Mouse (Mus musculus): ENCODE data around the gene Noxo1. TPM values are rescaled to one million over a fixed set of nuclear protein-coding genes. Genes with fewer than 3 reads are reported as not detected.
A peak's percentile ranks its signal among the peaks of the same experiment; 100 is the strongest.
"Not testable (repeated sequence)": the region's sequence is repeated elsewhere in the genome, so short reads cannot be mapped to it uniquely, and the experiment has no call there.

Noxo1 gene
- polyA plus RNA-seq, 1 experiment, result 0.02 TPM

DNA sequence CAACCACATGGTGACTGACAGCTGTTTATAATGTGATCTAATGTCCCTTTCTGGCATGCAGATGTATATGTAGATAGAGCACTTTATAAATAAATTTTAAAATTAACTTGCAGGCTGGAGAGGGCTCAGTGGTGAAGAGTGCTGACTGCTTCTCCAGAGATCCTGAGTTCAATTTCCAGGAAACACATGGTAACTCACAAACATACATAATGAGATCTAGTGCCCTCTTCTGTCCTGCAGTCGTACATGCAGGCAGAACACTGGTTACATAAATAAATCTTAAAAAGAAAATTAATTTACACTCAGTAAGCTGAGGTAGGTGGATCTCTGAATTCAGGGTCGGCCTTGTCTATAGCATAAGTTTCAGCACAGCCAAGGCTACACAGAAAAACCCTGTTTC, 12.6 kb downstream of the Noxo1 start:
- Histone ChIP-seq H3K36me3 (ENCODE audit: control insufficient read depth) (peaks cover 24% of the 10 kb centered on the region), H3K4me3 (replicated peaks) (peak overlapping the region; percentile 29), H3K9me3 (ENCODE audit: control insufficient read depth, low read length) (no peaks in the 10 kb centered on the region), H3K27me3 (ENCODE audit: control insufficient read depth) (no peaks in the 10 kb centered on the region), H3K4me1 (ENCODE audit: control insufficient read depth) (peaks cover 26% of the 10 kb centered on the region)
- no peak for TF ChIP-seq TAL1 (IDR thresholded peaks at IDR 0.05; ENCODE audit: low read length)
- no peak for TF ChIP-seq GATA1 (IDR thresholded peaks at IDR 0.05; ENCODE audit: low read length)

- TF ChIP-seq TAL1 (IDR thresholded peaks at IDR 0.05; ENCODE audit: low read length) (no peak), GATA1 (IDR thresholded peaks at IDR 0.05; ENCODE audit: low read length) (no peak)
- peaks cover 19% of the 10 kb centered on the region for H3K4me1 ChIP-seq (ENCODE audit: control insufficient read depth)
- H3K36me3 ChIP-seq (ENCODE audit: control insufficient read depth), result peaks cover 30% of the 10 kb centered on the region
- H3K27me3 ChIP-seq (ENCODE audit: control insufficient read depth), result no peaks in the 10 kb centered on the region
- H3K9me3 ChIP-seq (ENCODE audit: control insufficient read depth, low read length), result no peaks in the 10 kb centered on the region
- H3K4me3 ChIP-seq (replicated peaks), result no peak overlapping the region
These were observed 19.5 kb downstream of the Noxo1 start for GRCm38 (mm10) chr17:24715556-24715955.

DNA sequence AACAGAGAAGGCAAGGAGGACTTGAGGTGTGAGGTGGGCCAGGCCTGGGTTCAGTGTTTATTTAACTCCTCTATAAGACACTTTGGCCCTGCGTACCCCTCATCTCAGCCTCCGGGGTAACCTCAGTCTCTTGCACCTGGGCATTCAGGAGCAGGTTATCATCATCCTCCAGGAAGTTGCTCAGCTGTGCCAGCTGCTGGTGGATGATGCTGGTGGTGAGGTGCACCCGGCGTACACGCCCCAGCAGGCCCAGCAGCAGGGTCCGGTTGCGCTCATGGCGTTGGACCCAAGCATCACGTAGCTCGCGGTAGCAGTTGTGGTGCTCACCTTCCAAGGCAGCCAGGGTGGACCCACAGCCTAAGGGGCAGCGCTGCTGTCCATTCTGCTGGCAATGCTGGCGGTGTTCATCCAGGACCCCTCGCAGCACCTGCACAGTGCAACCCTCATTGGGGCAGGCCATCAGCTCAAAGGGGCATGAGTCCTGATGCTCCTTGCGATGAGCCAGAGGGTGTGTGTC, 20.2 kb downstream of the Noxo1 start:
- Histone ChIP-seq H3K9me3 (ENCODE audit: control insufficient read depth, low read length) (no peaks in the 10 kb centered on the region), H3K36me3 (ENCODE audit: control insufficient read depth) (peaks cover 35% of the 10 kb centered on the region), H3K27me3 (ENCODE audit: control insufficient read depth) (no peaks in the 10 kb centered on the region), H3K4me1 (ENCODE audit: control insufficient read depth) (peaks cover 24% of the 10 kb centered on the region), H3K4me3 (replicated peaks) (no peak overlapping the region)
- TF ChIP-seq TAL1 (IDR thresholded peaks at IDR 0.05; ENCODE audit: low read length) (no peak), GATA1 (IDR thresholded peaks at IDR 0.05; ENCODE audit: low read length) (no peak)

GRCm38 (mm10) chr17:24717943-24718342, 21.9 kb downstream of the Noxo1 start, which contains the start of the genes Rnf151 and Rps2:
Rnf151 (minus strand) TSS chr17:24718063.
Rps2 (plus strand) TSS chr17:24718116.
- no peaks in the 10 kb centered on the region for H3K9me3 ChIP-seq (ENCODE audit: control insufficient read depth, low read length)
- peak within 1 kb of the TSS; percentile 85 for H3K4me3 ChIP-seq (replicated peaks)
- H3K36me3 ChIP-seq (ENCODE audit: control insufficient read depth), result peaks cover 51% of the 10 kb centered on the region
- H3K27me3 ChIP-seq (ENCODE audit: control insufficient read depth), result no peaks in the 10 kb centered on the region
- TF ChIP-seq GATA1 (IDR thresholded peaks at IDR 0.05; ENCODE audit: low read length) (no peak), TAL1 (IDR thresholded peaks at IDR 0.05; ENCODE audit: low read length) (no peak)
- peaks cover 40% of the 10 kb centered on the region for H3K4me1 ChIP-seq (ENCODE audit: control insufficient read depth)

DNA sequence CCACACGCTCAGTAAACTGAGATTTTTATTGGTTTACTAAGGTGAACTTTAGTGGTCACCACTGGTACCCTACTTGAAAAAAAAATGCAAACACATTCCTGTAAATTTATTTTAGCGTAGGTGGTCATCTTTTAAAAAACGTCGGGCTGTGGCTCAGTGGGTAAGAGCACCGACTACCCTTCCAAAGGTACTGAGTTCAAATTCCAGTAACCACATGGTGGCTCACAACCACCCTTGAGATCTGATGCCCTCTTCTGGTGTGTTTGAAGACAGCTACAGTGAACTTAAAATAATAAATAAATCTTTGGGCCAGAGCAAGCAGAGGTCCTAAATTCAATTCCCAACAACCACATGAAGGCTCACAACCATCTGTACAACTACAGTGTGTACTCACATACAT, 22.9 kb downstream of the Noxo1 start:
- not testable (repeated sequence) for H3K27me3 ChIP-seq (ENCODE audit: control insufficient read depth); H3K9me3 ChIP-seq (ENCODE audit: control insufficient read depth, low read length)
- peaks cover 49% of the 10 kb centered on the region for H3K4me1 ChIP-seq (ENCODE audit: control insufficient read depth)
- peak overlapping the region; percentile 85 for H3K4me3 ChIP-seq (replicated peaks)
- peaks cover 51% of the 10 kb centered on the region for H3K36me3 ChIP-seq (ENCODE audit: control insufficient read depth)

DNA sequence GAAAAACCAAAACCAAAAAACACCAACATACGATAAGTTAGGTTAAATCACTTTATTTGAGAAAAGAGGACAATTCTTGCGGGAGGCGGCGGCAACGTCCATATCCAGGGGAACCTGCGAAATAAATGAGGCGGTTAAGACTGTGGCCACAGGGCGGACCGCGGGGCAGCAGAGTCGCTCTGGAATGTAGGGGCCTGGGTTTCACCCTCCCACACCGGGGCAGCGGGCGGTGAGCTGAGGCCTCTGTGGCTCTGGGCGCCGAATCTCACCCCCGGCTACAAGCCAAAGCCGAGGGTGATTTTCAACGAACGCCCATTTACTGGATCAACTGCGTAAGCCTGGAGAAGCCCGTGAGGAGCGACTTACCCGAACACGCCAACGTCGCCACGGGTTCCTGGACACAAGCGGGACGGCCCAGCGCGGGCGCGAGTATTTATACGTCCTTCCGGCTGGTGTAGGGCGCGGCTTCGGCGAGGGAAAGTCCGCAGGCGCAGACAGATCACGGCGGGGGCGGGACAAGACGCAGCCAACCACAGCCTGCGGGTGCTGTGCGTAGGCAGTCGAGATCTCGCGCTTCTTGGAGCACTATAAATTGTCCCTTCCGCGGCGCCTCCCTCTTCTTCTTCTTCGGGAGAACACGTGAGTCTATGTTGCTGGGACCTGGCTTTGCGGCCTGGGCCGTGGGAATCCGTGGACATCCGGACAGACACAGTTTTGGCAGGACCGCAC, 23.6 kb downstream of the Noxo1 start:
- Histone ChIP-seq H3K4me1 (ENCODE audit: control insufficient read depth) (peaks cover 53% of the 10 kb centered on the region), H3K27me3 (ENCODE audit: control insufficient read depth) (no peaks in the 10 kb centered on the region), H3K4me3 (replicated peaks) (peak overlapping the region; percentile 85), H3K36me3 (ENCODE audit: control insufficient read depth) (peaks cover 51% of the 10 kb centered on the region), H3K9me3 (ENCODE audit: control insufficient read depth, low read length) (no peaks in the 10 kb centered on the region)
- TF ChIP-seq TAL1 (IDR thresholded peaks at IDR 0.05; ENCODE audit: low read length), result no peak
- no peak for TF ChIP-seq GATA1 (IDR thresholded peaks at IDR 0.05; ENCODE audit: low read length)

DNA sequence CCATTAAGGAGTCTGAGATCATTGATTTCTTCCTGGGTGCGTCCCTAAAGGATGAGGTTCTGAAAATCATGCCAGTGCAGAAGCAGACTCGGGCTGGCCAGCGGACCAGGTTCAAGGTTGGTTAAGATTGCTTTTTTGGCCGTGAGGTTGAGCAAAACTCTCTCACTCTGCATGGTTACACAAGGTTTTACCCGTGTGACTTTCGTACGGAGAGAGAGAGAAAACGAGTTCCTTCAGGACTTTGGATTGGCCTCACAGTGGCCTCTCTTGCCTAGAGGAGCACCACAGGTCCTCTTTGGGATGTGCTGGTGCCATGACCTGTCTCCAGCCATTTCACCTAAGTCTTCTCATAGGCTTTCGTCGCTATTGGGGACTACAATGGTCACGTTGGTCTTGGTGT, 24.6 kb downstream of the Noxo1 start:
- Histone ChIP-seq H3K4me1 (ENCODE audit: control insufficient read depth) (peaks cover 56% of the 10 kb centered on the region), H3K36me3 (ENCODE audit: control insufficient read depth) (peaks cover 47% of the 10 kb centered on the region), H3K4me3 (replicated peaks) (peak overlapping the region; percentile 85)
- not testable (repeated sequence) for H3K27me3 ChIP-seq (ENCODE audit: control insufficient read depth); H3K9me3 ChIP-seq (ENCODE audit: control insufficient read depth, low read length)

DNA sequence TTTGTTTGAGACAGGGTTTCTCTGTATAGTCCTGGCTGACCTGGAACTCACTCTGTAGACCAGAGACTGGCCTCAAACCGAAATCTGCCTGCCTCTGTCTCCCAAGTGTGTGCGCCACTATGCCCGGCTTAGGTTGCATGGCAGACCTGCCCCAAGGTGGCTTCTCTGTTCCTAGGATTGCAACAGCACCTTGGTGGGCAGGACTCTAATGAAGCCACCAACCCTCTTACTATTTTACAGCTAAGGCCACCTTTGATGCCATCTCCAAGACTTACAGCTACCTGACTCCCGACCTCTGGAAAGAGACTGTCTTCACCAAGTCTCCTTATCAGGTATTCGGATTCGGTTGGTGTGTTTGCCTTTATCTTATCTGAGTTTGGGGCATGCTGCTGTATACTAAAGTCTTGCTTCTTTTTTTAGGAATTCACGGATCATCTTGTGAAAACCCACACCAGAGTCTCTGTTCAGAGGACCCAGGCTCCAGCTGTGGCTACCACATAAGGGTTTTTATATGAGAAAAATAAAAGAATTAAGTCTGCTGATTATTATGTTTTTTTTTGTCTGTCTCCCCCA, 25.4 kb downstream of the Noxo1 start:
- Histone ChIP-seq H3K4me1 (ENCODE audit: control insufficient read depth) (peaks cover 59% of the 10 kb centered on the region), H3K36me3 (ENCODE audit: control insufficient read depth) (peaks cover 38% of the 10 kb centered on the region), H3K4me3 (replicated peaks) (peak overlapping the region; percentile 77)
- not testable (repeated sequence) for H3K27me3 ChIP-seq (ENCODE audit: control insufficient read depth); H3K9me3 ChIP-seq (ENCODE audit: control insufficient read depth, low read length)

GRCm38 (mm10) chr17:24722220-24722924, 26.3 kb downstream of the Noxo1 start:
- no peaks in the 10 kb centered on the region for H3K27me3 ChIP-seq (ENCODE audit: control insufficient read depth)
- H3K4me1 ChIP-seq (ENCODE audit: control insufficient read depth), result peaks cover 60% of the 10 kb centered on the region
- TF ChIP-seq GATA1 (IDR thresholded peaks at IDR 0.05; ENCODE audit: low read length) (no peak), TAL1 (IDR thresholded peaks at IDR 0.05; ENCODE audit: low read length) (no peak)
- H3K9me3 ChIP-seq (ENCODE audit: control insufficient read depth, low read length), result no peaks in the 10 kb centered on the region
- H3K4me3 ChIP-seq (replicated peaks), result peak overlapping the region; percentile 77
- H3K36me3 ChIP-seq (ENCODE audit: control insufficient read depth), result peaks cover 30% of the 10 kb centered on the region

Data from erythroblast, embryonic 14.5 days (primary cell).